Mouse (Mus musculus) hindbrain, postnatal 0 days (tissue): ENCODE data around the gene Abhd18. TPM values are rescaled to one million over a fixed set of nuclear protein-coding genes. Genes with fewer than 3 reads are reported as not detected.

ENCODE experiments used
- ATAC-seq: fragments of 200-750 bp; cut with Nextera tagmentation; 2 replicates; pipeline ENCODE4 v1.8.0; 2017; ENCODE audit warnings: mild to moderate bottlenecking, moderate TSS enrichment, moderate library complexity
- DNase-seq: peaks from one replicate; pipeline ENCODE4 v3.0.0-alpha.2; 2015; ENCODE audit warnings: low spot score
- H3K27ac ChIP-seq: fragments of 300-500 bp; sonication (generic); 2 replicates; pipeline ENCODE4 v1.5.1; 2014; ENCODE audit warnings: mild to moderate bottlenecking
- H3K27me3 ChIP-seq: fragments of 300-500 bp; sonication (generic); 2 replicates; pipeline ENCODE4 v1.6.1; 2014; ENCODE audit warnings: low read length, mixed read lengths; ENCODE audit not compliant: insufficient read depth
- H3K36me3 ChIP-seq: fragments of 300-500 bp; sonication (generic); 2 replicates; pipeline ENCODE4 v1.6.1; 2014; ENCODE audit warnings: low read length, mixed read lengths; ENCODE audit not compliant: insufficient read depth
- H3K4me1 ChIP-seq: fragments of 300-500 bp; sonication (generic); 2 replicates; pipeline ENCODE4 v1.6.1; 2014; ENCODE audit warnings: antibody characterized with exemption, low read length, mixed read lengths; ENCODE audit not compliant: insufficient read depth
- H3K4me2 ChIP-seq: fragments of 300-500 bp; sonication (generic); 2 replicates; pipeline ENCODE4 v1.6.1; 2014; ENCODE audit warnings: low read depth, mild to moderate bottlenecking, low read length, moderate library complexity, mixed read lengths
- H3K4me3 ChIP-seq: fragments of 300-500 bp; sonication (generic); 2 replicates; pipeline ENCODE4 v1.5.1; 2014; ENCODE audit warnings: low read length
- H3K9ac ChIP-seq: fragments of 300-500 bp; sonication (generic); replicated peaks from 2 replicates; pipeline ENCODE4 v1.6.1; 2014; ENCODE audit warnings: mild to moderate bottlenecking, low read length, moderate library complexity, mixed read lengths
- H3K9me3 ChIP-seq: fragments of 300-500 bp; sonication (generic); 2 replicates; pipeline ENCODE4 v1.6.1; 2016; ENCODE audit warnings: low read length, mixed read lengths
- CTCF ChIP-seq: IDR thresholded peaks from 2 replicates; pipeline ENCODE4 v1.5.1; 2016; ENCODE audit warnings: antibody characterized with exemption, control low read depth, low read depth
- WGBS: fragments of 180-500 bp; shearing (Covaris S2); extraction: QIAGEN DNeasy Blood & Tissue Kit; methylation state at CpG from one replicate; pipeline ENCODE4 v1.1.7; 2014; 5-methylcytosine and 5-hydroxymethylcytosine counted together
- polyA plus RNA-seq: library from polyadenylated mRNA; unstranded; fragments of >200 nt; fragmentation: Nextera tagmentation; extraction: Ambion mirVana; gene quantifications from 2 replicates; pipeline ENCODE4 v1.2.1, GENCODE M21; 2015
- total RNA-seq: library from RNA; depleted of rRNA; stranded (reverse); fragments of >200 nt; gene quantifications from 2 replicates; pipeline ENCODE4 v1.2.3, GENCODE M21; 2014; rRNA removed

The Abhd18 gene
- total and polyA plus RNA-seq, 2 experiments from 2014 or later: 7.2 to 8.6 TPM

- DNase-seq (no peak), ATAC-seq (no peak)
- H3K4me3 ChIP-seq: no peak overlapping the region
- WGBS: 83% methylated on average over 5 of the region's 5 CpGs
- TF ChIP-seq CTCF: no peak
- H3K4me2 ChIP-seq: no peak overlapping the region
- H3K36me3 ChIP-seq: no peaks in the 10 kb centered on the region
- H3K9me3 ChIP-seq: no peaks in the 10 kb centered on the region
- H3K27ac ChIP-seq: no peak overlapping the region
- no peaks in the 10 kb centered on the region for H3K4me1 ChIP-seq
- H3K9ac ChIP-seq: no peak overlapping the region
- no peaks in the 10 kb centered on the region for H3K27me3 ChIP-seq
These were observed 140.8 kb downstream of the Abhd18 start for GRCm38 (mm10) chr3:40987539-40987938.

Other genes starting within 250 kb of the Abhd18 start
- gene Slc25a31, start 138.1 kb upstream of the Abhd18 start, total RNA-seq: 0.05 TPM in 1 of 2 replicates, not detected in the other
- 0.28 and 0.43 TPM in 2 replicates for gene Slc25a31, start 138.1 kb upstream of the Abhd18 start, polyA plus RNA-seq
- 28.5 and 54.8 TPM in 2 replicates for gene Hspa4l, start 102.5 kb upstream of the Abhd18 start, total RNA-seq
- 56.6 TPM in 2 replicates for gene Hspa4l, start 102.5 kb upstream of the Abhd18 start, polyA plus RNA-seq
- 9.3 and 14.0 TPM in 2 replicates for gene Plk4, start 47.0 kb upstream of the Abhd18 start, total RNA-seq
- gene Plk4, start 47.0 kb upstream of the Abhd18 start, polyA plus RNA-seq: 13.8 and 14.1 TPM in 2 replicates
- 6.6 and 11.3 TPM in 2 replicates for gene Mfsd8, start 84 bp upstream of the Abhd18 start, total RNA-seq
- 7.3 and 7.8 TPM in 2 replicates for gene Mfsd8, start 84 bp upstream of the Abhd18 start, polyA plus RNA-seq
- gene 1700034I23Rik, start 55.6 kb downstream of the Abhd18 start, total RNA-seq: 0.42 TPM in 1 of 2 replicates, not detected in the other
- gene 1700034I23Rik, start 55.6 kb downstream of the Abhd18 start, polyA plus RNA-seq: 0.14 and 0.19 TPM in 2 replicates
- gene Larp1b, start 102.9 kb downstream of the Abhd18 start, total RNA-seq: 9.1 and 13.4 TPM in 2 replicates
- 4.3 and 5.5 TPM in 2 replicates for gene Larp1b, start 102.9 kb downstream of the Abhd18 start, polyA plus RNA-seq
- 25.3 and 27.1 TPM in 2 replicates for gene Pgrmc2, start 236.1 kb downstream of the Abhd18 start, total RNA-seq
- 27.2 and 28.7 TPM in 2 replicates for gene Pgrmc2, start 236.1 kb downstream of the Abhd18 start, polyA plus RNA-seq